Mouse (Mus musculus) embryonic fibroblast, embryonic 13.5 days (primary cell): ENCODE results near the gene Pth1r.

Experiments used
- CTCF ChIP-seq: IDR thresholded peaks from 2 replicates; pipeline ENCODE4 v1.5.1; 2011; ENCODE audit warnings: mild to moderate bottlenecking, control low read depth, low read length, moderate library complexity, borderline replicate concordance; ENCODE audit not compliant: insufficient read depth
- POLR2A ChIP-seq: IDR thresholded peaks from 2 replicates; pipeline ENCODE4 v1.6.1; 2011; ENCODE audit warnings: low read depth, mild to moderate bottlenecking, control low read depth, low read length, moderate library complexity

DNA sequence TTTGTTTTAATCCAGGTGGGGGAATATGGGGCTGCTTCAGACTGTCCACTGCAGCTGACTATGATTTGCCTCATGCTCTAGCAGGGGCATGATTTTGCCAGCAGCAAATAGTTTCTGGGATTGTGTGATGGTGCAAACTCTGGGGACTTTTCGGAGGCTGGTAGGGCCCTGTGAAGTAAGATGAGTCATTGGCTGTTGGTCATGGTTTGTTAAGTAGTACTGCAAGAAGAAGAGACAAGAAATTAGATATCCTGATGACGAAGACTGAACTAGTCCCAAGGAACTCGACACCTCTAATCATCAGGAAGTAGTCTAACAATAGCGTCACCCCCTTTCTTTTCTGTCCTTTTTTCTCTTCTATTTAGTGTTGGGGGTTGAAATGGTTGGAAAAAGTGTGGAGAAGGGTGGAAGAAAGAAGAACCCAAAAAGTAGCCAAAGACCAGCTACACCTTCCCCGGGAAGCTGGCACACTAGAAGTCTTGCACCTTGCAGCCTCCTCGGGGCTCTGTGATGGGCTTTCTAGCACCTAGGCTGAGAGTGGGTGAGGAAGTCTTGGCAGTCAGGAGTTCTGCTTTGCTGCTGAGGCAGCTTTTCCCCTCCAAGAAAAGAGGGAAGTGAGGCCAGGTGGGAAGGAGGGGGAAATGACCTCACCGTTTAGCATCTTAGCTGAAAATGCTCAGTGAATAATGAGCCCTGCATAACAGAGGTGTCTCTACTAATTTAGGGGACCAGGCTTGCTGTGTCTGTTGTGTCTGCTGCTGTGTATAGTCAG lies 66.0 kb downstream of the Pth1r start:
- no peak for TF ChIP-seq CTCF
- TF ChIP-seq POLR2A, result no peak
